Mouse (Mus musculus) liver, embryonic 11.5 days (tissue): ENCODE measurements around the gene Pde2a. TPM values are rescaled to one million over a fixed set of nuclear protein-coding genes. Genes with fewer than 3 reads are reported as not detected.

ENCODE experiments used
- ATAC-seq: fragments of 200-750 bp; cut with Nextera tagmentation; replicated peaks from 2 replicates; pipeline ENCODE4 v1.8.0; 2017; ENCODE audit warnings: moderate number of reproducible peaks, mild to moderate bottlenecking, moderate TSS enrichment, moderate library complexity; ENCODE audit not compliant: low FRiP score
- DNase-seq: peaks from one replicate; pipeline ENCODE4 v3.0.0-alpha.2; 2017; ENCODE audit warnings: low spot score
- H3K27ac ChIP-seq: fragments of 300-500 bp; sonication (generic); 2 replicates; pipeline ENCODE4 v1.5.1; 2014; ENCODE audit warnings: mild to moderate bottlenecking, low read depth, low read length, control low read depth
- H3K27me3 ChIP-seq: fragments of 300-500 bp; sonication (generic); replicated peaks from 2 replicates; pipeline ENCODE4 v1.6.1; 2014; ENCODE audit warnings: low read length, mixed read lengths; ENCODE audit not compliant: control insufficient read depth, insufficient read depth
- H3K36me3 ChIP-seq: fragments of 300-500 bp; sonication (generic); 2 replicates; pipeline ENCODE4 v1.6.1; 2014; ENCODE audit warnings: mild to moderate bottlenecking, low read length, moderate library complexity, mixed read lengths; ENCODE audit not compliant: control insufficient read depth, insufficient read depth
- H3K4me1 ChIP-seq: fragments of 300-500 bp; sonication (generic); replicated peaks from 2 replicates; pipeline ENCODE4 v1.6.1; 2014; ENCODE audit warnings: low read length, mixed read lengths; ENCODE audit not compliant: control insufficient read depth, insufficient read depth
- H3K4me2 ChIP-seq: fragments of 300-500 bp; sonication (generic); 2 replicates; pipeline ENCODE4 v1.6.1; 2014; ENCODE audit warnings: mild to moderate bottlenecking, control low read depth, moderate library complexity
- H3K4me3 ChIP-seq: fragments of 300-500 bp; sonication (generic); 2 replicates; pipeline ENCODE4 v1.5.1; 2014; ENCODE audit warnings: low read depth, low read length, control low read depth
- H3K9ac ChIP-seq: fragments of 300-500 bp; sonication (generic); 2 replicates; pipeline ENCODE4 v1.6.1; 2014; ENCODE audit warnings: low read depth, low read length, control low read depth
- H3K9me3 ChIP-seq: fragments of 300-500 bp; sonication (generic); 2 replicates; pipeline ENCODE4 v1.6.1; 2016; ENCODE audit warnings: low read length, inconsistent platforms, mixed read lengths; ENCODE audit not compliant: control insufficient read depth
- WGBS: fragments of 180-500 bp; shearing (Covaris S2); extraction: QIAGEN DNeasy Blood & Tissue Kit; methylation state at CpG from one replicate; pipeline ENCODE4 v1.1.7; 2014; 5-methylcytosine and 5-hydroxymethylcytosine counted together
- polyA plus RNA-seq: library from polyadenylated mRNA; unstranded; fragments of >200 nt; fragmentation: Nextera tagmentation; extraction: Ambion mirVana; gene quantifications from 2 replicates; pipeline ENCODE4 v1.2.1, GENCODE M21; 2014

The Pde2a gene
- polyA plus RNA-seq, 1 experiment from 2014 or later = 14.4 TPM

- H3K4me2 ChIP-seq = peak overlapping the region; percentile 25
Observed at GRCm38 (mm10) chr7:101452669-101453068, 31.2 kb downstream of the Pde2a start.

GRCm38 (mm10) chr7:101453296-101453695 is 31.8 kb downstream of the Pde2a start:
- Histone ChIP-seq H3K4me2 (peak overlapping the region; percentile 25), H3K36me3 (no peaks in the 10 kb centered on the region), H3K27me3 (peaks cover 33% of the 10 kb centered on the region), H3K4me1 (peaks cover 4% of the 10 kb centered on the region; the same call in 1 of the 2 replicates), H3K4me3 (peak overlapping the region; percentile 20), H3K9ac (no peak overlapping the region), H3K9me3 (no peaks in the 10 kb centered on the region), H3K27ac (no peak overlapping the region)
- ATAC-seq (no peak), DNase-seq (no peak)
- WGBS = 81% methylated on average over 3 of the region's 3 CpGs

More at GRCm38 (mm10) chr7:101452669-101453068, 31.2 kb downstream of the Pde2a start:
- no peaks in the 10 kb centered on the region for H3K9me3 ChIP-seq
- H3K9ac ChIP-seq = no peak overlapping the region
- peak overlapping the region; percentile 20; the same call in 1 of the 2 replicates for H3K4me3 ChIP-seq
- peaks cover 35% of the 10 kb centered on the region for H3K27me3 ChIP-seq
- DNase-seq = no peak
- 79% methylated on average over 3 of the region's 3 CpGs for WGBS
- H3K27ac ChIP-seq = no peak overlapping the region
- H3K36me3 ChIP-seq = no peaks in the 10 kb centered on the region
- H3K4me1 ChIP-seq = peaks cover 4% of the 10 kb centered on the region; the same call in 1 of the 2 replicates
- ATAC-seq = no peak

GRCm38 (mm10) chr7:101453725-101454124 is 32.2 kb downstream of the Pde2a start:
- Histone ChIP-seq H3K9ac (no peak overlapping the region), H3K4me3 (no peak overlapping the region; the same call in 1 of the 2 replicates), H3K9me3 (no peaks in the 10 kb centered on the region), H3K4me1 (peaks cover 4% of the 10 kb centered on the region; the same call in 1 of the 2 replicates), H3K27ac (no peak overlapping the region), H3K4me2 (peak overlapping the region; percentile 25; the same call in 1 of the 2 replicates), H3K36me3 (no peaks in the 10 kb centered on the region), H3K27me3 (peaks cover 31% of the 10 kb centered on the region)
- WGBS = 37% methylated on average over 8 of the region's 8 CpGs
- ATAC-seq = no peak
- DNase-seq = no peak

- no peak for ATAC-seq
- Histone ChIP-seq H3K4me1 (peaks cover 4% of the 10 kb centered on the region; the same call in 1 of the 2 replicates), H3K27me3 (peaks cover 31% of the 10 kb centered on the region), H3K9ac (no peak overlapping the region), H3K36me3 (no peaks in the 10 kb centered on the region), H3K9me3 (no peaks in the 10 kb centered on the region), H3K4me3 (no peak overlapping the region), H3K27ac (no peak overlapping the region), H3K4me2 (no peak overlapping the region)
- DNase-seq = no peak
- 62% methylated on average over 9 of the region's 9 CpGs for WGBS
Observed at GRCm38 (mm10) chr7:101454479-101454878, 33.0 kb downstream of the Pde2a start.

- H3K9ac ChIP-seq = no peak overlapping the region
- ATAC-seq (no peak), DNase-seq (no peak)
- no peak overlapping the region for H3K4me2 ChIP-seq
- no peaks in the 10 kb centered on the region for H3K9me3 ChIP-seq
- H3K36me3 ChIP-seq = no peaks in the 10 kb centered on the region
- H3K27ac ChIP-seq = no peak overlapping the region
- WGBS = 67% methylated on average over 6 of the region's 6 CpGs
- no peak overlapping the region for H3K4me3 ChIP-seq
- peaks cover 35% of the 10 kb centered on the region for H3K27me3 ChIP-seq
- peaks cover 4% of the 10 kb centered on the region; the same call in 1 of the 2 replicates for H3K4me1 ChIP-seq
Observed at GRCm38 (mm10) chr7:101455141-101455540, 33.6 kb downstream of the Pde2a start.

- H3K27ac ChIP-seq = no peak overlapping the region
- no peak overlapping the region for H3K4me3 ChIP-seq
- H3K4me2 ChIP-seq = no peak overlapping the region
- H3K27me3 ChIP-seq = peaks cover 29% of the 10 kb centered on the region
- H3K4me1 ChIP-seq = no peaks in the 10 kb centered on the region; the same call in 1 of the 2 replicates
- DNase-seq (no peak), ATAC-seq (no peak)
- H3K36me3 ChIP-seq = no peaks in the 10 kb centered on the region
- 59% methylated on average over 4 of the region's 4 CpGs for WGBS
- H3K9ac ChIP-seq = no peak overlapping the region
- no peaks in the 10 kb centered on the region for H3K9me3 ChIP-seq
Observed at GRCm38 (mm10) chr7:101456318-101456717, 34.8 kb downstream of the Pde2a start.

GRCm38 (mm10) chr7:101456789-101457188 is 35.3 kb downstream of the Pde2a start:
- ATAC-seq = no peak
- no peaks in the 10 kb centered on the region for H3K9me3 ChIP-seq
- H3K4me3 ChIP-seq = no peak overlapping the region
- no peaks in the 10 kb centered on the region for H3K36me3 ChIP-seq
- 30% methylated on average over 5 of the region's 5 CpGs for WGBS
- H3K27ac ChIP-seq = no peak overlapping the region
- H3K4me1 ChIP-seq = no peaks in the 10 kb centered on the region; the same call in 1 of the 2 replicates
- H3K9ac ChIP-seq = no peak overlapping the region
- peaks cover 25% of the 10 kb centered on the region for H3K27me3 ChIP-seq
- 0 out of 2 replicates have a peak overlapping the region, but pooled peaks have one; percentile 5 for H3K4me2 ChIP-seq
- no peak for DNase-seq

- Histone ChIP-seq H3K9ac (no peak overlapping the region), H3K27ac (no peak overlapping the region), H3K4me1 (no peaks in the 10 kb centered on the region; the same call in 1 of the 2 replicates), H3K36me3 (no peaks in the 10 kb centered on the region), H3K9me3 (no peaks in the 10 kb centered on the region), H3K4me3 (no peak overlapping the region), H3K27me3 (peaks cover 20% of the 10 kb centered on the region), H3K4me2 (no peak overlapping the region)
- ATAC-seq (no peak), DNase-seq (no peak)
- WGBS = 73% methylated on average over 5 of the region's 5 CpGs
Observed at GRCm38 (mm10) chr7:101457283-101457682, 35.8 kb downstream of the Pde2a start.

GRCm38 (mm10) chr7:101457801-101458200 is 36.3 kb downstream of the Pde2a start:
- Histone ChIP-seq H3K4me3 (no peak overlapping the region), H3K36me3 (no peaks in the 10 kb centered on the region), H3K9me3 (no peaks in the 10 kb centered on the region), H3K4me2 (no peak overlapping the region), H3K27me3 (peaks cover 15% of the 10 kb centered on the region), H3K4me1 (no peaks in the 10 kb centered on the region; the same call in 1 of the 2 replicates), H3K9ac (no peak overlapping the region), H3K27ac (no peak overlapping the region)
- DNase-seq (no peak), ATAC-seq (no peak)
- WGBS = 49% methylated on average over 8 of the region's 8 CpGs
